Mouse (Mus musculus) fibroblast of lung, adult 2 months (primary cell): ENCODE measurements around the gene Cotl1.
A peak's percentile ranks its signal among the peaks of the same experiment; 100 is the strongest.

ENCODE experiments used
- DNase-seq: peaks from one replicate; pipeline ENCODE4 v3.0.0-alpha.2; 2011; ENCODE audit warnings: low read depth

Gene Cotl1

GRCm38 (mm10) chr8:119785764-119786405 is 54.5 kb downstream of the Cotl1 start:
- DNase-seq = no peak

DNA sequence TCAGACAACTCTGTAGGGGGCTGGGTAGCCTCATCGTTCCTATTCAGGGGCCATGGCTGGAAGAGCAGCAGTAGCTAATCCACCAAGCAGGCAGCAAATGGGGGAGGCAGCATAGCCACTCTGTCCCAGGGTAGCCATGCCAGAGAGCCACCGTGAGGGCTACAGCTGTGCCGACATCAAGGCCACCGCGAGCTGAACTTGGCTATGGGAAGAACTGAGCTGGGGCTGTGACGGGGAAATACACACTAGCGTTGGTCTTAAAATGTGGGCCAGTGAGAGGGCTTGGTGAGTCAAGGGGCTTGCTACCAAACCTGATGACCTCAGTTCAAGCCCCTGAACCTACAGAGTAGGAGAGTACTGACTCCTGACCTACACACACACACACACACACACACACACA is 55.7 kb downstream of the Cotl1 start:
- DNase-seq = no peak

- DNase-seq = no peak
Measured at GRCm38 (mm10) chr8:119784141-119784574, 56.2 kb downstream of the Cotl1 start.

- no peak for DNase-seq
Measured at GRCm38 (mm10) chr8:119783579-119783978, 56.8 kb downstream of the Cotl1 start.

GRCm38 (mm10) chr8:119782715-119783114 is 57.6 kb downstream of the Cotl1 start:
- DNase-seq = no peak

GRCm38 (mm10) chr8:119781086-119781840 is 59.1 kb downstream of the Cotl1 start:
- DNase-seq = no peak

- no peak for DNase-seq
Measured at GRCm38 (mm10) chr8:119780402-119781049, 59.8 kb downstream of the Cotl1 start.

GRCm38 (mm10) chr8:119779013-119779737 is 61.2 kb downstream of the Cotl1 start:
- DNase-seq = peak; percentile 71

GRCm38 (mm10) chr8:119778263-119778662 is 62.1 kb downstream of the Cotl1 start, which contains the start of gene Tldc1:
Tldc1 (minus strand) TSS chr8:119778416.
- DNase-seq = peak; percentile 98

- DNase-seq = no peak
Measured at GRCm38 (mm10) chr8:119777765-119778164, 62.6 kb downstream of the Cotl1 start.

GRCm38 (mm10) chr8:119776668-119777245 is 63.6 kb downstream of the Cotl1 start:
- no peak for DNase-seq

- no peak for DNase-seq
Measured at GRCm38 (mm10) chr8:119765761-119766444, 74.4 kb downstream of the Cotl1 start.

DNA sequence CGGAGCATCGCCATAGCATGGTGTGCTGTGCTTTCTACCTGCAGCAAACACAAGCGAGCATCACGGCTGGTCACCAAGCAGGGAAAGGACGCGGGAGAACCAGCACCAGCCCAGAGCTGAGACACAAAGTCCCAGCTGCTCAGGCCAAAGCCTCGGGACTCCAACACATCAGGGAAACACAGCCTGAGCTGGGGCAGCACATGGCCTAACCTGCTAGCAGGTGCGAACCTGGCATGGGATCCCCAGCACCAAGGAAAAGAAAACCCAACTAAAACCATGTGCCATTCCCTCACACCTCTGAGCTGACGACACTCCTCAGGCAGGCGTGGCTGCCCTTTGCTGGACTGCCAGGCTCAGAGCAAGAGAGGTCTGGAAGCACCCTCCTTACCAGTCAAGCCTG is 75.0 kb downstream of the Cotl1 start:
- DNase-seq = no peak

- DNase-seq = no peak
Measured at GRCm38 (mm10) chr8:119762226-119763220, 77.8 kb downstream of the Cotl1 start.

- DNase-seq = no peak
Measured at GRCm38 (mm10) chr8:119761692-119762091, 78.7 kb downstream of the Cotl1 start.
